Mouse (Mus musculus) liver (tissue): Measurements from ENCODE around the gene Cnbp.

Experiments used
- DNase-seq: peaks from one replicate; pipeline ENCODE4 v3.0.0-alpha.2; 2020; ENCODE audit warnings: mixed read lengths

The Cnbp gene

GRCm38 (mm10) chr6:87850900-87851614 lies at the start of gene Cnbp:
Gene Cnbp, minus strand, starts transcription at chr6:87851106.
- peak; percentile 97 for DNase-seq

GRCm38 (mm10) chr6:87898028-87898427 lies 47.1 kb upstream of the Cnbp start:
- no peak for DNase-seq

GRCm38 (mm10) chr6:87893931-87894330 lies 43.0 kb upstream of the Cnbp start:
- DNase-seq = no peak

- peak; percentile 100 for DNase-seq
Observed at GRCm38 (mm10) chr6:87887594-87888233, 36.8 kb upstream of the Cnbp start, which contains the start of gene Copg1. Gene Copg1, plus strand, starts transcription at chr6:87887814.

- DNase-seq = no peak
Observed at GRCm38 (mm10) chr6:87886721-87887120, 35.8 kb upstream of the Cnbp start.

GRCm38 (mm10) chr6:87882816-87883215 lies 31.9 kb upstream of the Cnbp start:
- DNase-seq = no peak

- no peak for DNase-seq
Observed at GRCm38 (mm10) chr6:87882221-87882620, 31.3 kb upstream of the Cnbp start.

GRCm38 (mm10) chr6:87879628-87880027 lies 28.7 kb upstream of the Cnbp start:
- DNase-seq = no peak

- no peak for DNase-seq
Observed at GRCm38 (mm10) chr6:87879010-87879409, 28.1 kb upstream of the Cnbp start.

- DNase-seq = peak; percentile 49
Observed at GRCm38 (mm10) chr6:87876068-87876643, 25.2 kb upstream of the Cnbp start.

- DNase-seq = no peak
Observed at GRCm38 (mm10) chr6:87875562-87875961, 24.7 kb upstream of the Cnbp start.

GRCm38 (mm10) chr6:87875083-87875482 lies 24.2 kb upstream of the Cnbp start:
- no peak for DNase-seq

GRCm38 (mm10) chr6:87873963-87874362 lies 23.1 kb upstream of the Cnbp start:
- DNase-seq = no peak

GRCm38 (mm10) chr6:87873104-87873503 lies 22.2 kb upstream of the Cnbp start:
- DNase-seq = no peak

- DNase-seq = no peak
Observed at GRCm38 (mm10) chr6:87871240-87871639, 20.3 kb upstream of the Cnbp start.

GRCm38 (mm10) chr6:87870440-87870839 lies 19.5 kb upstream of the Cnbp start:
- no peak for DNase-seq

GRCm38 (mm10) chr6:87868871-87869506 lies 18.1 kb upstream of the Cnbp start:
- peak; percentile 46 for DNase-seq

GRCm38 (mm10) chr6:87867256-87867655 lies 16.4 kb upstream of the Cnbp start:
- no peak for DNase-seq

- no peak for DNase-seq
Observed at GRCm38 (mm10) chr6:87866211-87866610, 15.3 kb upstream of the Cnbp start.

GRCm38 (mm10) chr6:87857071-87857470 lies 6.2 kb upstream of the Cnbp start:
- no peak for DNase-seq

GRCm38 (mm10) chr6:87853446-87853845 lies 2.5 kb upstream of the Cnbp start:
- no peak for DNase-seq

- DNase-seq = no peak
Observed at GRCm38 (mm10) chr6:87851871-87852270, 965 bp upstream of the Cnbp start.

- DNase-seq = peak; percentile 63
Observed at GRCm38 (mm10) chr6:87850155-87850899, 579 bp downstream of the Cnbp start.
